Mouse (Mus musculus) G1E (cell line): ENCODE results near the gene Map2k7.

Experiments
- CTCF ChIP-seq: IDR thresholded peaks from 2 replicates; pipeline ENCODE4 v1.5.1; 2012; ENCODE audit warnings: low read depth, low read length, inconsistent platforms, mixed read lengths
- GATA1 ChIP-seq: IDR thresholded peaks from 2 replicates; pipeline ENCODE4 v1.6.1; 2012; ENCODE audit warnings: borderline replicate concordance, low read length, inconsistent platforms, mixed read lengths
- POLR2AphosphoS5 ChIP-seq: IDR thresholded peaks from 2 replicates; pipeline ENCODE4 v1.6.1; 2012; ENCODE audit warnings: low read depth, low read length, inconsistent platforms; ENCODE audit not compliant: insufficient replicate concordance
- TAL1 ChIP-seq: conservative IDR thresholded peaks from 2 replicates; pipeline ENCODE4 v1.6.1; 2012; ENCODE audit warnings: low read depth, low read length, inconsistent platforms, mixed read lengths

GRCm38 (mm10) chr8:4237814-4238433 is 616 bp upstream of the Map2k7 start:
- TF ChIP-seq CTCF (no peak), TAL1 (no peak), POLR2AphosphoS5 (no peak), GATA1 (no peak)
